Mouse (Mus musculus) embryo, embryonic 10.5 days (tissue): Measurements from ENCODE around the gene Ddx41.

ENCODE experiments used
- DNase-seq: peaks from one replicate; pipeline ENCODE4 v3.0.0-alpha.2; 2015; ENCODE audit warnings: low spot score

Gene Ddx41

GRCm38 (mm10) chr13:55506697-55507096, 29.8 kb downstream of the Ddx41 start:
- DNase-seq = no peak

DNA sequence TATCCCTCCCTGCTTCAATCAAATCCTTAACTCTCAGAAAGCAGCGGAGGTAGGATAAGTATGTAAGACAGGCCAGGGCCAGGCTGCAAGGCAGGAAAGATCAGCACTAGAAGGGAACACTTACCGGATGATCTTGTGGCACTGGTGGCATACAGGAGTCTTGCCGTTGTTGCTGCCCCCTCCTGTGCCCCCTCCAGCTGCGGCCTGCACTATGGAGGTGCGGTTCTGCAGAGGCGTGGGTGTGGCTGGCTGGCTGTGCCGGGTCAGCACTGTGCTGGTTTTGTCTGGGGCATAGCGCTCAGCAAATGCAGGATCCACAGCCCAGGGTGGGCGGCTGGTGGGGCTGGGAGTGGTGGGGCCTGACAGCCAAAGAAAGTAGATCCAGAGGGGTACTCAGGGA, 30.6 kb downstream of the Ddx41 start:
- no peak for DNase-seq

DNA sequence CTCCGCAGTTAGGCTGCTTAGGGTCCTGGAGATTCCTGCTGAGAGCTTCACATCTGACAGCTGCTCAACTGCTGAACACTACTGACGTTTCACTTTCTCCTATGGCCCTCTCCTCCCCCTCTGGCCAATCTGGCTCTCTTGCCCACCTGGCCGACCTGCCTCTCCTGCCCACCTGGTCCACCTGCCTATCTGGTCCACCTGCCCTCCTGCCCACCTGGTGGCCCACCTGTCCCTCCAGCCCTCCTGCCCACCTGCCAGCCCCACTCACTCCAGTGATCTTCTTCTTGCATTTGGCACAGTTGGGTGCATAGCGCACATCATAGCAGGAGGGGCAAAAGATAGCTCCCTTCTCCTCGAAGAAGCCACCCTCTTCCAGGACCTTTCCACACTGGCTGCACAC, 32.1 kb downstream of the Ddx41 start:
- no peak for DNase-seq

DNA sequence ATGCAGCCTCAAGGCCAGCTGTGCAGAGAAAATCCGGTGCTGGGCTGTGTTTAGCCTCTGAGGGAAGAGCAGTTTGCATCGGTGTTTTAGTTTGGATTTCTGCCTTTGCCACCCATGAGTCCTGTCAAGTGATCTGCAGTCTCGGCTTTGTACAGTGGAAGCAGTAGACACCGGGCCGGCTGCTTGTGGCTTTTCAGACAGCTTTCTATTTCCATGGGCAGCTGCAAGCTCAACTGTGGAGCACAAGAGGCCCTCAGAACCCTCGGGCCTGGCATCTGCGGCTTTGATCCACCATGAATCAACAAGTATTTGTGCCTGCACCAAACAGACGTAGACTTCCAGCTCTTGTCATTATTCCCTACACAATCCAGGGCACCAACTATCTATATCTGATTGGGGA, 34.1 kb downstream of the Ddx41 start:
- no peak for DNase-seq

DNA sequence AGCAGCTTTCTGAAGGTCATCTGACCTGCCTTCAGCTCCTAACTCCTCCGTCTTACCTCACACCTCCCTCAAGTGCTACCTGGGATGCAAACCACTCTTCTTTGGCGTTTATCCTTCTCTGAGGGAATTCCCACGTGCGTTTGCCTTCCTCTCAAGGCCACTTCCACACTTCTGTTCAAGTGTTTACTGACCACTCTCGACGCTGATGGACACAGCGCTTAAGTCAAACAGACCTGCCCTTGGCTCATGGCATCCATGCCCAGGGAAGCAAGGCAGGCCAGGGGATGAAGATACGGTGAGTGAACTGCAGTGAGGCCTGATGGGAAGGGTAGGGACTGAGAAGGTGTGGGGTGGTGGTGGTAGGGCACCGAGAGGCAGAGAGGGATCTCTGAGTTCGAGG, 35.9 kb downstream of the Ddx41 start:
- no peak for DNase-seq

- no peak for DNase-seq
These were observed 37.6 kb downstream of the Ddx41 start for GRCm38 (mm10) chr13:55498906-55499305.

- no peak for DNase-seq
These were observed 39.8 kb downstream of the Ddx41 start for GRCm38 (mm10) chr13:55496661-55497060.

DNA sequence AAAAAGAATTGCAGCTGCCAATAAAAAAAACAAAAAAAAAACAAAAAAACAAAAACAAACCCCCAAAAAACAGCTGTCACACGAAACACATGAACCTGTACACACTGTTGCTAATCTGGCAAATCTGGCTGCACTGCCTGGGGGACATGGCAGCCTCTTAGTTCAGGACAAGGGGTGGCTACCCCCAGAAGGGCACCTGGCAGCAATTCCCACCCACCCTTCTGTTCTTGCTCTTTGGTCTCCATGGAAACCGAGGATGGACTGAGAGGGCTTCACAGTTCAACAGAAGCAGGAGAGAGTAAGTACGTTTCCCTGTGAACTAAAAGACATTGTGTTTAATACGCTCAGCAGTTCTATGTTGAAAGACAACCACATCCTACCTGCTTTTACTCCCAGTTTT, 40.8 kb downstream of the Ddx41 start:
- DNase-seq = no peak

GRCm38 (mm10) chr13:55494883-55495621, 41.4 kb downstream of the Ddx41 start:
- no peak for DNase-seq

DNA sequence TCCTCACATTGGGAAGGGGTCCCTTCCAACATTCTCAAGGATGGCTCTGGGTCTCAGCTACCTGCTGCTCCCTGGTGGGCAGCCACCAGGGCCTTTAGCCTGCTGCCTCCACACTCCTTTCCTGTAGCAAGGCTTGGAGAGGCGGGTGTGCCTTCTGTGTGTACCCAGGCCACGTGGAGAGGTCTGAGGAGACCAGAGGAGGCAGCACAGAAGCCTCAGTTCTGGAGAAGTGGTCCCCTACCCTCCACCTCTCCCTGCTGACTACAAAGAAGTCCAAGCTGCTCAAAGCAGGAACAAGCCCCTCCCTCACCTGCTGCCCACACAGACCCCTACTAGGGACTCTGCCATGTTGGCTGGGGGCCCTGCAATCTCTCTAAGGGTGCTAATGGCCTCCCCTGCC, 42.2 kb downstream of the Ddx41 start:
- DNase-seq = no peak

DNA sequence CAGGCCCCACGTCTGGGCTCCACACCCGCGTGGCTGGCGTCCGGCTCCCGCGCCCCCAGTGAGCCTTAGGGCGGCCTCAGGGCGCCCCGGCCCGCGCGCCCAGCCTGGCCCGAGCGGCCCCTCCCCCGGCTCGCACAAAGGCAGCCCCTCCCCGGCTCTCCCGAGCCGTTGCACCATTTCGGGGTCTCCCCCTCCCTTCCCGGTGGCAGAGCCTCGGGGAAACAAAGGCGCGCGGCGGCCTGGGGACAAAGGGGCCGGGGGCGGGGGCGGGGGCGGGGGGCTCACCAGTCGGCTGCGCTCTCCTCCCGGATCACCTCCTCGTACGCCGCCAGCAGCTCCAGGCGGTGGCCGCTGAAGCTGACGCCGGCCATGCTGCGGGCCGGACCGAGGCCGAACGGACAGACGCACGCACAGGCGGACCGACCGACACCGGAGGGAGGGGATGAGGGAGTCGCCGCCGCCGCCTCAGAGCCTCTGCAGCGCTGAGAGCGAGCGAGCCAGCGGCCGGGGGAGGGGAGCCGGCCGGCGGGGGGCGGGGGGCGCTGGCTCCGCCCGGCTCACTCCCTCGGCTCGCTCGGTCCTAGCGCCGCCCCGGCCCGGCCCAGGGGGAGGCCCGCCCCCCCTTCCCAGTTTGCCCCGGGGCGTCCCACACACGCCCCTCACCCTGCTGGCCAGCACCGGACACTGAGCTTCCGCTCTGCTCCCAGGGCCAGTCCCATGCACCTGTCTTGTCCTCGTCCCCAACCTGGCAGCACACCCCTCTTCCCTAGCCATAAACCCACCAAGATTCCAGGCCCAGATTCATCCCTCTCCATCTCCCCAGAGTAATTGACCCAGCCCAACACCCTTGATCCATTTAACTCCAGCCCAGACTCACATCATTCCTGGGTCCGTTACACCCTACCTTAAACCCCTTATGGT, 48.6 kb downstream of the Ddx41 start, which contains the start of gene Dbn1:
Dbn1 (minus strand) TSS at position 534 of the 921 bp plus-strand sequence.
- peak; percentile 84 for DNase-seq

GRCm38 (mm10) chr13:55486916-55487577, 49.4 kb downstream of the Ddx41 start:
- DNase-seq = peak; percentile 70

GRCm38 (mm10) chr13:55486029-55486794, 50.2 kb downstream of the Ddx41 start:
- no peak for DNase-seq

- DNase-seq = no peak
These were observed 51.9 kb downstream of the Ddx41 start for GRCm38 (mm10) chr13:55484520-55485088.

- DNase-seq = peak; percentile 76
These were observed 52.9 kb downstream of the Ddx41 start for GRCm38 (mm10) chr13:55483593-55483992.

- no peak for DNase-seq
These were observed 53.4 kb downstream of the Ddx41 start for GRCm38 (mm10) chr13:55483071-55483470.

- no peak for DNase-seq
These were observed 53.9 kb downstream of the Ddx41 start for GRCm38 (mm10) chr13:55482542-55482941.
